Mouse (Mus musculus) neutrophil, adult 5-6 weeks (primary cell): ENCODE measurements around the gene C4bp. TPM values are rescaled to one million over a fixed set of nuclear protein-coding genes. Genes with fewer than 3 reads are reported as not detected.

Source experiments
- total RNA-seq: library from RNA; stranded (forward); fragments of 200-1000 nt; gene quantifications from 2 replicates; pipeline ENCODE4 v1.2.3, GENCODE M21; 2017

Gene C4bp
- total RNA-seq, 1 experiment from 2014 or later, result not detected

Other genes starting within 250 kb of the C4bp start
- gene Cd55b, start 238.6 kb downstream of the C4bp start, total RNA-seq, result 1.7 and 2.9 TPM in 2 replicates
- 936 and 1,057 TPM in 2 replicates for gene Cd55, start 198.9 kb downstream of the C4bp start, total RNA-seq
- gene Zp3r, start 32.0 kb downstream of the C4bp start, total RNA-seq, result not detected in 2 replicates
- gene Gm29427, start 54.2 kb upstream of the C4bp start, total RNA-seq, result not detected in 2 replicates
- 12.6 and 13.6 TPM in 2 replicates for gene Yod1, start 55.7 kb upstream of the C4bp start, total RNA-seq
- gene Pfkfb2, start 67.6 kb upstream of the C4bp start, total RNA-seq, result 15.8 and 20.0 TPM in 2 replicates
- gene AA986860, start 70.3 kb upstream of the C4bp start, total RNA-seq, result 1.4 and 3.1 TPM in 2 replicates
- gene Fcamr, start 139.3 kb upstream of the C4bp start, total RNA-seq, result not detected in 2 replicates
- gene Pigr, start 165.1 kb upstream of the C4bp start, total RNA-seq, result 1.5 and 1.8 TPM in 2 replicates
- 429 and 440 TPM in 2 replicates for gene Fcmr, start 204.0 kb upstream of the C4bp start, total RNA-seq
- gene Il24, start 225.8 kb upstream of the C4bp start, total RNA-seq, result not detected in 2 replicates
- 0.74 TPM in 1 of 2 replicates, not detected in the other for gene Il20, start 249.8 kb upstream of the C4bp start, total RNA-seq